Comparison of ENCODE assay signal across 12 mouse cellular contexts in genomic region chr13:105300009-105300346, GRCm38 (mm10). TPM values are rescaled to one million over a fixed set of nuclear protein-coding genes. Genes with fewer than 3 reads are reported as not detected.
DNase-seq lines count a peak whose midpoint lies in the region; ATAC-seq and TF ChIP-seq lines count a peak whose summit lies in the region.
"Had no signal": no experiment of that assay in that cellular context is flagged by ENCODE, and none has a peak within 500 bp of the region (broad histone marks: within the 10 kb centered on the region; RNA-seq: fewer than 3 reads in every experiment).

No protein-coding gene starts in this region.

- DNase-seq in right cerebral cortex, postnatal 10 days (ENCODE audit: low spot score in 2 of 2), result peak; percentile 41 to 52
- no peak for DNase-seq in right cerebral cortex, postnatal 36 days (ENCODE audit: low spot score in 2 of 2)
- DNase-seq in c-Kit-positive CD71-negative TER-119-negative erythroid progenitor cells, embryonic 14.5 days (ENCODE audit: low read depth), result peak; percentile 68
- peak; percentile 26 for DNase-seq in liver, postnatal 0 days
- peak; percentile 8 for DNase-seq in splenic B cell, adult 2 months (ENCODE audit: low read depth, low spot score)
- no peak for DNase-seq in forebrain, embryonic 11.5 days (ENCODE audit: low spot score)
- DNase-seq in gastrocnemius, adult 2 months, result no peak
- DNase-seq: embryo, embryonic 11 days; gastrocnemius, postnatal 10 days; heart, postnatal 14 days; thymus, postnatal 25 days had no signal

- no peak overlapping the region for H3K27ac ChIP-seq in liver, postnatal 0 days (ENCODE audit: low read depth)
- H3K27ac ChIP-seq in forebrain, embryonic 11.5 days (ENCODE audit: low read depth, low read length), result no peak overlapping the region
- H3K27ac ChIP-seq in gastrocnemius, adult 2 months, result no peak overlapping the region

- peak; percentile 75 for ATAC-seq in liver, postnatal 0 days
- ATAC-seq in forebrain, embryonic 11.5 days (replicated peaks; ENCODE audit: low FRiP score), result no peak
- ATAC-seq: intestine, postnatal 0 days had no signal

- TF ChIP-seq EP300 in liver, postnatal 0 days (IDR thresholded peaks at IDR 0.05; ENCODE audit: low read depth), result peak; percentile 45

- H3K9me3 ChIP-seq in liver, postnatal 0 days (ENCODE audit: low read length), result no peaks in the 10 kb centered on the region
- H3K9me3 ChIP-seq in forebrain, embryonic 11.5 days (ENCODE audit: control insufficient read depth, low read length), result no peaks in the 10 kb centered on the region

- no peaks in the 10 kb centered on the region for H3K36me3 ChIP-seq in liver, postnatal 0 days (replicated peaks; ENCODE audit: insufficient read depth, low read length)
- no peaks in the 10 kb centered on the region for H3K36me3 ChIP-seq in splenic B cell, adult 2 months (ENCODE audit: control insufficient read depth, insufficient read depth, low read length, poor library complexity, severe bottlenecking)
- no peaks in the 10 kb centered on the region for H3K36me3 ChIP-seq in forebrain, embryonic 11.5 days (ENCODE audit: control insufficient read depth, insufficient read depth, low read length)

- TF ChIP-seq CTCF in liver, postnatal 0 days (IDR thresholded peaks at IDR 0.05; ENCODE audit: low read depth), result no peak
- no peak for TF ChIP-seq CTCF in gastrocnemius, adult 2 months (IDR thresholded peaks at IDR 0.05)

- no peak overlapping the region for H3K4me3 ChIP-seq in liver, postnatal 0 days (ENCODE audit: low read depth, low read length)
- H3K4me3 ChIP-seq in forebrain, embryonic 11.5 days (ENCODE audit: low read depth, low read length), result no peak overlapping the region
- no peak overlapping the region for H3K4me3 ChIP-seq in gastrocnemius, adult 2 months

- intact Hi-C loops in gastrocnemius, adult 2 months (cut with DNase I), result no loop called here

- no peak overlapping the region for H3K9ac ChIP-seq in liver, postnatal 0 days (replicated peaks)
- no peak overlapping the region for H3K9ac ChIP-seq in forebrain, embryonic 11.5 days (ENCODE audit: low read length)

- no peaks in the 10 kb centered on the region for H3K4me1 ChIP-seq in liver, postnatal 0 days (ENCODE audit: insufficient read depth)
- no peaks in the 10 kb centered on the region for H3K4me1 ChIP-seq in forebrain, embryonic 11.5 days (replicated peaks; ENCODE audit: control insufficient read depth, insufficient read depth, low read length)

- H3K4me2 ChIP-seq in liver, postnatal 0 days (ENCODE audit: low read depth, low read length), result no peak overlapping the region
- no peak overlapping the region for H3K4me2 ChIP-seq in forebrain, embryonic 11.5 days (ENCODE audit: low read depth, low read length, severe bottlenecking)

- 15% methylated on average over 4 of the region's 4 CpGs for WGBS in liver, postnatal 0 days (ENCODE audit: insufficient replicate concordance)
- 84% methylated on average over 4 of the region's 4 CpGs for WGBS in forebrain, embryonic 11.5 days

- no peaks in the 10 kb centered on the region; the same call in 1 of the 2 replicates for H3K27me3 ChIP-seq in liver, postnatal 0 days (ENCODE audit: insufficient read depth, low read length)
- H3K27me3 ChIP-seq in splenic B cell, adult 2 months (ENCODE audit: control insufficient read depth, insufficient read depth, low read length, poor library complexity, severe bottlenecking), result no peaks in the 10 kb centered on the region
- no peaks in the 10 kb centered on the region for H3K27me3 ChIP-seq in forebrain, embryonic 11.5 days (ENCODE audit: control insufficient read depth, insufficient read depth, low read length)

RNA-seq across cellular contexts. Expression of gene Rnf180, which starts 5.4 kb away (rescaled TPM):
- 1.0 and 1.1 TPM in 2 replicates for polyA plus RNA-seq in liver, postnatal 0 days (2015; fragmentation: Nextera tagmentation; extraction: Ambion mirVana)
- 10.7 and 11.3 TPM in 2 replicates for polyA plus RNA-seq in forebrain, embryonic 11.5 days (2014; fragmentation: Nextera tagmentation; extraction: Ambion mirVana)
- total RNA-seq in gastrocnemius, adult 2 months (2021), result under 1 TPM in 1 of 2 experiments, not detected in 1; 0.14 TPM

Comparison
In these comparisons a context has a peak if more than half of its experiments do, and no peak if none do; other contexts are left out.
1. DNase-seq: peak in right cerebral cortex, postnatal 10 days (2 of 2), c-Kit-positive CD71-negative TER-119-negative erythroid progenitor cells, embryonic 14.5 days (single experiment), liver, postnatal 0 days (single experiment) and splenic B cell, adult 2 months (single experiment); none in right cerebral cortex, postnatal 36 days (0 of 2), forebrain, embryonic 11.5 days (single experiment) and gastrocnemius, adult 2 months (single experiment).